Mouse (Mus musculus): ENCODE data around the gene Pgpep1.

Gene Pgpep1

GRCm38 (mm10) chr8:70632346-70632892, 27.8 kb downstream of the Pgpep1 start, which contains the start of gene Gdf15:
Gdf15 (minus strand) TSS chr8:70632456.
- DNase-seq (ENCODE audit: low read depth, low spot score): no peak

DNA sequence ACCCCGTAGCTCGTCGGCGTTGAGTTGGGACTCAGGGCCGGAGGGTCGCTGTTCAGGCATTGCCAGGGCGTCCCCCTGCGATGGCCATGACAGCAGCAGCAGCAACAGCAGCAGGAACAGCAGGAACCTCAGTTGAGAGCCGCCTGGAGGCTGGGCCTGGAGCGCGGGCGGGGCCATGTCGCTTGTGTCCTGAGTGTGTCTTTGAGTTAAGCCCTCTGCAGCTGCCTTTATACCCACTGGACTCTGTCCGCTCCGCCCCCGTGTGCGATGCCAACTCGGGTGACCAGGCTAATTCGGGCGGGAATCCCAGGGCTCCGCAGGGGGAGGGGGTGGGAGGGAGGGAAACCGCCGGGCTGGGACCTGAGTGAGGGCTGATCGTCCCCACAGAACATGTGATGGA, 28.8 kb downstream of the Pgpep1 start:
- DNase-seq (ENCODE audit: low read depth, low spot score): no peak

DNA sequence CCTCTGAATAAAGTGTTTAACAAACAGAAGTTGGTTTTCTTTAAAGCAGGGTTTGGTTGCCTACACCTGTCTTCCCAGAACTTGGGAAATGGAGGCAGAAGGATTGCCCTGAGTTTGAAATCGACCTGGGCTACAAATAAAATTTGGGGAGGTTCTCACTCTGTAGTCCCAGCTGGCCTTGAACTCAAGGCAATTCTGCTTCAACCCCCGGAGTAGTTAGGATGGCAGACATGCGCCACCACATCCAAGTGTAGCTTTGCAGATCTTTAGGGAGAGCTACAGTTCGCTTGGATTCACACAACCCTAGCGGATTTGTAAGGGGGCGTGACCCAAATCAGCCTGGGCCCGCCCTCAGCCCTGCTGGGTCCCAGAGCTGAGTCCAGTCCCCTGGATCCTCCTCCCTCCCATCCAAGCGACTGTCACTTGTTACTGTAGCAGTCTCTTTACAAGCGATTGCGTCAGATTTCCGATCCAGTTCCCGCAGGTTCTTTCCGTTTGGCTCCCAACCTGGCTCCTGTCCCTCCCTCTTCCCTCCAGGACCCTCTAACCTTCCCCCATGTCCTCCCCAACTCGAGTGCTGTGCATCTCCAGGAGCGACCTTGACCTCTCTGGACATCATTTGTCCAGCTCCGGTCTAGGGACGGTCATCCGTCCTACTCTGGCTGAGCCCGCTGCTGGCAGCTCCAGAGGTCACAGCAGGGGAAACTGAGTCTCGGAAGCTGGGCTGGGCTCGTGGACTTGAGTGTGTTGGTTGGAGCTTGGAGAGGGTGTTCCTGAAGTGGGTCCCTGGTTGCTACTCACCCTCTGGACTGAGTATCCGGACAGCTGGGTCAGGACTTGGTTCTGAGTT, 29.4 kb downstream of the Pgpep1 start:
- no peak for DNase-seq (ENCODE audit: low read depth, low spot score)

- peak; percentile 95 for DNase-seq (ENCODE audit: low read depth, low spot score)
Measured at GRCm38 (mm10) chr8:70629574-70630531, 30.3 kb downstream of the Pgpep1 start.

- DNase-seq (ENCODE audit: low read depth, low spot score): no peak
Measured at GRCm38 (mm10) chr8:70628986-70629490, 31.1 kb downstream of the Pgpep1 start.

GRCm38 (mm10) chr8:70627041-70627440, 33.1 kb downstream of the Pgpep1 start:
- DNase-seq (ENCODE audit: low read depth, low spot score): no peak

DNA sequence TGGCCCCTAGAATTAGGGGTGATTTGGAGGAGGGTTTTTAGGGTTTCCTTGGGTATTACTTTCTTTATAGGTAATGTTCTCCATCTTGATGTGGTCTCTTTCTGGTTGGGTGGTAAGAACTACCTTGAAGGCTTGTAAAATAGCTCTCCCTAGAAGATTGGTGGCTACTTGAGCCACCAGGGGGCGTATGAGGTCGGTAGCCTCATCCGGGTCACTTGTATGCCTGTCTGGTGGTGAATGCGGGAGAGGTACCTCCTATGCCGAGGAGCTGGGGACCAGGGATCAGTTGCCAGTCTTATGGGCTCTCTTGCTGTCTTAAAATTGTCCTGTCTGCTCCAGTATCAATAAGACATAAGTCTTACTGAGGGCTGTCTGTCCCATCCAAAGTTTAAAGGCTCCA, 35.1 kb downstream of the Pgpep1 start:
- no peak for DNase-seq (ENCODE audit: low read depth, low spot score)

DNA sequence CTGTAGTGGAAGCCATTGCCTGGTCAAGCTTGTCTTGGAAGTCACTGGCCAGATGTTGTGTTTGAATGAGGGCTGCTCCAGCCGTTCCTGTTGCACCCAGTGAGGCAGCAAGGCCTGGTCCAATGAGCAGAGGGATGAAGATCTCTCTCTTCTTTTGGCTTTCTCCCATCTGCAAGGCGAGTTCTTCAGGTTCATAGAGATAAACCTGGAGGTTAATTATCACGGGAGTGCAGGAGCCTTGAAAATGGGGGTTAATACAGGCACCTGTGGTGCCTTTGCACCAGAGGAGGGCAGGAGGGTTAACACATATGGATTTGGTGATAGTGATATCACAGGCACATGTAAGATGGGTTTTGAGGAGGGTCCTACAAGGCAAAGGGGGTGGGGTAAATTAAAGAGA, 38.0 kb downstream of the Pgpep1 start:
- no peak for DNase-seq (ENCODE audit: low read depth, low spot score)

- no peak for DNase-seq (ENCODE audit: low read depth, low spot score)
Measured at GRCm38 (mm10) chr8:70618888-70619334, 41.3 kb downstream of the Pgpep1 start.

GRCm38 (mm10) chr8:70617985-70618384, 42.2 kb downstream of the Pgpep1 start:
- no peak for DNase-seq (ENCODE audit: low read depth, low spot score)

DNA sequence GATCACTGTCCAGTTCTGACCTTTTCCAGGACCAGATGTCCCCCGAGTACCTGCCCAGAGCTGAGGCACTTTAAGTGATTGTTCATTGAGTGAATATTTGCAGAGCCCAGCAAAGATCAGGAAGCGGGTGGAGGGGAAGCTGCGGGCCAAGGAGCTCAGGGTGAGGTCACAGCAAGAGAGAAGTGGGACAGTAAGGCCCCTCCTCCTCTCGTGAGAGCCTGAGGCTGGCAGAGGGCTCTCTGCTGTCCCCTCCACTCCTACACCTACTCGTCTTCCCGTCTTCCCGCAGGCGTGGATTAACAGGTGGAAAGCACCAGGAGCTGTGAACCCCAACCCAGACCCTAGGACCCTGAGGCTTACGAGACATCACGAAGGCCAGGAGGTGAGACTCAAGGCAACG, 43.5 kb downstream of the Pgpep1 start:
- DNase-seq (ENCODE audit: low read depth, low spot score): no peak

GRCm38 (mm10) chr8:70615894-70616293, 44.3 kb downstream of the Pgpep1 start, which contains the start of gene Lrrc25:
Lrrc25 (plus strand) TSS chr8:70616155.
- no peak for DNase-seq (ENCODE audit: low read depth, low spot score)

DNA sequence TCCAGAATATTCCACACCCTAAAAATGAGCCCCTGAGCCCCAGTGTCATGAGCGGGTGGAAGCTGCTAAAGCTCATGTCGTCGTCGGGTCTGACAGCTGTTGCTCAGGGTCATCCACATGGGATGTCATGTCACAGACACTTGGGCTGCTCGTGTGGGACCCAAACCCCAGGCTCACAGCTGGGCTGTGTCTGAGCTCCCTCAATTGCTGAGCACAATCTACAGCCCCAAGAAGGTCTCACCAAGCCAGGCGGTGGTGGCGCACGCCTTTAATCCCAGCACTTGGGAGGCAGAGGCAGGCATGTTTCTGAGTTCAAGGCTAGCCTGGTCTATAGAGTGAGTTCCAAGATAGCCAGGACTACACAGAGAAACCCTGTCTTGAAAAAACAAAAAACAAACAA, 44.9 kb downstream of the Pgpep1 start:
- DNase-seq (ENCODE audit: low read depth, low spot score): no peak

GRCm38 (mm10) chr8:70614469-70614868, 45.7 kb downstream of the Pgpep1 start:
- DNase-seq (ENCODE audit: low read depth, low spot score): no peak

- no peak for DNase-seq (ENCODE audit: low read depth, low spot score)
Measured at GRCm38 (mm10) chr8:70613763-70614162, 46.4 kb downstream of the Pgpep1 start.

DNA sequence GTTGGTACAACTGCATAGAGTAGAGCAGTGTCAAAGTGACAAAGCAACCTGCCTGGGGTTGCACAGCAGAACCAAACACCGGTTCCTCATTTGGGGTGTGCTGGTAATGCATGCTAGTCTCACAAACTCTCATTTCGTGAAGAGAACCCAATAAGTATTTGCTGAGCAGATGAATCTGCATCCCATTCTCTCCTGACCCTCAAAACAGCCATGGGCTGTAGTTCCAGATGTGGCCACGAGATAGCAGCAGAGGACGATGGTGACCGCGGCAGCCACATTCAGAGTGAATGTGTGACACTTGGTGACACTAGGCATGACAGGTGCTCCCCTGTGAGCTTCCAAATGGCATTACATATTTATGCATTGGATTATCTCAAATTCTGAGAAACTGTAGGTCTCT, 48.3 kb downstream of the Pgpep1 start:
- DNase-seq (ENCODE audit: low read depth, low spot score): peak; percentile 76

DNA sequence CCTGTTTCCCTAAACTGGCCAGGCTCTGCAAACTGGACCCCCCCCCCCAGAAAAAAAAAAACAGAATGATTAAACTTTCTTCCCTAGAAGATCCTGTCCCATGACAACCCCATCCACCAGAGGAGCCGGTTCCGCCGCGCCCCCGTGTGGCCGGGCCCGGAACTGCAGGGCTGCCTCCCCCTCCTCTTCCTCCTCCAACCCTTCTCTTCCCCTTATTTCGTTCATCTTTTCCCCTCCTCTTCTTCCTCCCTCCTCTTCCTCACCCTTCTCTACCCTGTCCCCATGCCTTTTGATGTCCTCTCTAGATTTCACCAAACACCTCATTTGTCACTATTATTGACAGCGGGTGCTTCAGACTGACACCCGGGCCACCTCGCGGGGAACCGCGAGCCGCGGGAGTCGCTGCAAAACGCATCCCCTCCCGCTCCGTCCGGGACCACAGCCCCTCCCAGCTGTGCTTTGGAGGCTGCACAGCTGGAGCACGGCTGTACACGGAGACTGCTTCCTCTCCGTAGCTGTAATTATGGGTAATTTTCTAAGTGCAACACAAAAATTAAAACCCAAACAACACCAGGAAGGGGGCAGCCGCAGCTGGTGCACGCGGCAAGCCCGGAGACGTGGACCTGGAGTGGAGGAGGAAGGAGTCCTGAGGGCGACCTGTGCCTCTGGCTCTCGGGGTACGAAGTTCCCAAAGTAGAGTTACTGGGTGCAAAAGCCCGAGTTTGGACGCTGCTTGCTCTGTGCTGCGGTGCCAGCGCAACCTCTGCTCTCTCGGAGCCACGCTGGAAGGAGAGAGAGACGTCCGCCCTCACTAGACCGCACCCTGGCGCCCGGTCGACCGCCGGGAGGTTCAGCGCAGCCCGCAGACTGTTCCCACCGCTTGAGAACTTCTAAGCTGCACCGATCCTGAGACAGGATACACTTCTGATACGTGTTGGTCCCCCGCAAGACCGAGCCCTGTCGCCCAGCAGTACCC, 49.1 kb downstream of the Pgpep1 start:
- peak; percentile 74 for DNase-seq (ENCODE audit: low read depth, low spot score)

GRCm38 (mm10) chr8:70609849-70610795, 50.1 kb downstream of the Pgpep1 start:
- peak; percentile 98 for DNase-seq (ENCODE audit: low read depth, low spot score)

GRCm38 (mm10) chr8:70609368-70609848, 50.8 kb downstream of the Pgpep1 start:
- peak; percentile 85 for DNase-seq (ENCODE audit: low read depth, low spot score)
